Mouse (Mus musculus) embryonic facial prominence, embryonic 11.5 days (tissue): Measurements from ENCODE around the gene 4930516K23Rik. TPM values are rescaled to one million over a fixed set of nuclear protein-coding genes. Genes with fewer than 3 reads are reported as not detected.

ENCODE experiments used
- ATAC-seq: fragments of 200-750 bp; cut with Nextera tagmentation; replicated peaks from 2 replicates; pipeline ENCODE4 v1.8.0; 2017; ENCODE audit warnings: low read depth; ENCODE audit not compliant: insufficient number of reproducible peaks, low FRiP score, low TSS enrichment
- DNase-seq: peaks from one replicate; pipeline ENCODE4 v3.0.0-alpha.2; 2015; ENCODE audit warnings: low spot score
- H3K27ac ChIP-seq: fragments of 300-500 bp; sonication (generic); replicated peaks from 2 replicates; pipeline ENCODE4 v1.5.1; 2014; ENCODE audit warnings: mild to moderate bottlenecking, low read depth, low read length, control low read depth
- H3K27me3 ChIP-seq: fragments of 300-500 bp; sonication (generic); 2 replicates; pipeline ENCODE4 v1.6.1; 2014; ENCODE audit warnings: mild to moderate bottlenecking, low read length, moderate library complexity, mixed read lengths; ENCODE audit not compliant: control insufficient read depth, insufficient read depth
- H3K36me3 ChIP-seq: fragments of 300-500 bp; sonication (generic); replicated peaks from 2 replicates; pipeline ENCODE4 v1.6.1; 2014; ENCODE audit warnings: low read depth, mild to moderate bottlenecking, low read length, moderate library complexity, mixed read lengths; ENCODE audit not compliant: control insufficient read depth, insufficient read depth
- H3K4me1 ChIP-seq: fragments of 300-500 bp; sonication (generic); 2 replicates; pipeline ENCODE4 v1.6.1; 2014; ENCODE audit warnings: low read length, mixed read lengths; ENCODE audit not compliant: control insufficient read depth, insufficient read depth
- H3K4me2 ChIP-seq: fragments of 300-500 bp; sonication (generic); 2 replicates; pipeline ENCODE4 v1.6.1; 2014; ENCODE audit warnings: low read depth, mild to moderate bottlenecking, control low read depth, low read length, moderate library complexity
- H3K4me3 ChIP-seq: fragments of 300-500 bp; sonication (generic); 2 replicates; pipeline ENCODE4 v1.5.1; 2014; ENCODE audit warnings: low read depth, low read length, control low read depth
- H3K9ac ChIP-seq: fragments of 300-500 bp; sonication (generic); replicated peaks from 2 replicates; pipeline ENCODE4 v1.6.1; 2014; ENCODE audit warnings: mild to moderate bottlenecking, control low read depth, low read length
- H3K9me3 ChIP-seq: fragments of 300-500 bp; sonication (generic); replicated peaks from 2 replicates; pipeline ENCODE4 v1.6.1; 2016; ENCODE audit warnings: mild to moderate bottlenecking, low read length, inconsistent platforms, mixed read lengths; ENCODE audit not compliant: control insufficient read depth
- WGBS: fragments of 180-500 bp; shearing (Covaris S2); extraction: QIAGEN DNeasy Blood & Tissue Kit; methylation state at CpG from one replicate; pipeline ENCODE4 v1.1.7; 2014; 5-methylcytosine and 5-hydroxymethylcytosine counted together
- polyA plus RNA-seq: library from polyadenylated mRNA; unstranded; fragments of >200 nt; fragmentation: Nextera tagmentation; extraction: Ambion mirVana; gene quantifications from 2 replicates; pipeline ENCODE4 v1.2.1, GENCODE M21; 2014

The 4930516K23Rik gene
- polyA plus RNA-seq, 1 experiment from 2014 or later = not detected

DNA sequence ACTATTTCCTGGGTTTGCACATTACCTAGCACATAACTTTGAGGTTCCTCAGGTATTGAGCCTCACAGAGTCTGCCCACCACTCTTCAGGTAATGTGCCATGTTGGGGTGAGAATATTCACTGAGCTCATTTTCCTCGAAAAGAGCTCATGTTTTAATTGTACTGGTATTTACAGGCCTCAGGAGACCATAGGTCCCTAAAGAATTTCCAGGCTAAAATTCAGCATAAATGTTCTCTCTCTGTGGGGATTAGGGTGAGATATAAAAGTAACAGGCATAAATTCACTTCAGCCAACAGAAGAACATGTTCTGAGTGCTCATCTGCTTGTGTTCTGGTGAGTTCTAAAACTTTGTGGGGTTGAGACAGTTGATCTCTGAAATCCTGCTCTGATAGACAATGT is 26.1 kb downstream of the 4930516K23Rik start, which contains the start of gene Olfr641:
Gene Olfr641, plus strand, starts transcription at position 301 of the 400 bp plus-strand sequence.
- ATAC-seq = no peak
- H3K9me3 ChIP-seq = no peaks in the 10 kb centered on the region
- DNase-seq = no peak
- H3K4me1 ChIP-seq = no peaks in the 10 kb centered on the region
- H3K4me2 ChIP-seq = no peak within 1 kb of the TSS
- H3K27ac ChIP-seq = no peak within 1 kb of the TSS
- H3K36me3 ChIP-seq = no peaks in the 10 kb centered on the region
- no peak within 1 kb of the TSS for H3K4me3 ChIP-seq
- H3K27me3 ChIP-seq = no peaks in the 10 kb centered on the region
- H3K9ac ChIP-seq = no peak within 1 kb of the TSS
- 73% methylated on average over 1 of the region's 1 CpGs for whole genome bisulfite sequencing

DNA sequence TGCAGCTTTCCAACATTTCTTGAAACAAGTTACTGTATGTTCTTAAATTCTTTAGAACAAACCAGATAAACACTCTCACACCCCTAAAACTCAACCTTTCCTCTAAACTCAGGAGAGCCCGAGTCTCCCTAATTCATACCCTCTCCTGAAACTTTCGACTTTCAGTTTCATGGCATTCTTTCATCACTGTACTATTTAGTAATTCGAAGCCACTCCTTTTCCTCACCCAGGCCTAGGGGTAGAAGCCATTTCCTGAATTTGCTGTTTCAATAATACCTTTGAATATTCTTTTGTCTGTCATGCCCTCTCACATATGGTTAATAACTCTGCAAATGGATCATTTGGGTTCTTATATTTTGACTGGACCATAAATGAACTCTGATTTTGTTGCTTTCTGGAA is 34.3 kb downstream of the 4930516K23Rik start:
- 69% methylated on average over 3 of the region's 3 CpGs for WGBS
- Histone ChIP-seq H3K27me3 (no peaks in the 10 kb centered on the region), H3K4me1 (no peaks in the 10 kb centered on the region), H3K9ac (no peak overlapping the region), H3K4me3 (no peak overlapping the region), H3K27ac (no peak overlapping the region), H3K36me3 (no peaks in the 10 kb centered on the region), H3K9me3 (no peaks in the 10 kb centered on the region), H3K4me2 (no peak overlapping the region)
- ATAC-seq (no peak), DNase-seq (no peak)

GRCm38 (mm10) chr7:104025473-104025872 is 35.8 kb downstream of the 4930516K23Rik start, which contains the start of gene Olfr640:
Gene Olfr640 (minus strand): TSS chr7:104025573.
- Histone ChIP-seq H3K4me2 (no peak within 1 kb of the TSS), H3K27ac (no peak within 1 kb of the TSS), H3K4me3 (no peak within 1 kb of the TSS), H3K9ac (no peak within 1 kb of the TSS), H3K9me3 (no peaks in the 10 kb centered on the region), H3K4me1 (no peaks in the 10 kb centered on the region), H3K36me3 (no peaks in the 10 kb centered on the region), H3K27me3 (no peaks in the 10 kb centered on the region)
- WGBS = 71% methylated on average over 6 of the region's 6 CpGs
- ATAC-seq (no peak), DNase-seq (no peak)

- Histone ChIP-seq H3K4me3 (no peak overlapping the region), H3K36me3 (no peaks in the 10 kb centered on the region), H3K27me3 (no peaks in the 10 kb centered on the region), H3K27ac (no peak overlapping the region), H3K9me3 (no peaks in the 10 kb centered on the region), H3K4me2 (no peak overlapping the region), H3K9ac (no peak overlapping the region), H3K4me1 (no peaks in the 10 kb centered on the region)
- 93% methylated on average over 6 of the region's 6 CpGs for WGBS
- no peak for ATAC-seq
- no peak for DNase-seq
Measured at GRCm38 (mm10) chr7:104021651-104022050, 39.6 kb downstream of the 4930516K23Rik start.

DNA sequence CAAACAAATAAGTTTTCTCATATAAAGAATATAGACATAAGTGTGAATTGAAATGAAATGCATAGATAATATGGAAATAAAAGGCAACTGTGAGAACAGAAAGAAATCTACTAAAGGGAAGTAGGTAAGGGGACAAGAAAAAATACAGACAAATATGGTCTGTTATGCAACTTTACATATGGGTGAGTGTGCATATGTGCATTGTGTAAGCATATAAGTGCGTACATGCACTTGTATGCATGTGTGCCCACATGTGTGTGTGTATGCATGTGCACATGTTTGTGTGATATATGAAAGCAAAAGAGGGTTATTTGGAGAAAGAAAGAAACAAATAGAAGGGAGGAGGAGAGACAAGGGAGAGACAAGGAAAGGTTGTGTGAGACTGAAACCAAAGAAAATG is 42.3 kb downstream of the 4930516K23Rik start:
- H3K36me3 ChIP-seq = no peaks in the 10 kb centered on the region
- no peaks in the 10 kb centered on the region for H3K27me3 ChIP-seq
- no peaks in the 10 kb centered on the region for H3K4me1 ChIP-seq
- H3K4me3 ChIP-seq = no peak overlapping the region
- 87% methylated on average over 1 of the region's 1 CpGs for WGBS
- H3K27ac ChIP-seq = no peak overlapping the region
- no peaks in the 10 kb centered on the region for H3K9me3 ChIP-seq
- ATAC-seq (no peak), DNase-seq (no peak)
- H3K4me2 ChIP-seq = no peak overlapping the region
- no peak overlapping the region for H3K9ac ChIP-seq

GRCm38 (mm10) chr7:104017203-104017602 is 44.0 kb downstream of the 4930516K23Rik start, which contains the start of gene Olfr639:
Gene Olfr639 (minus strand): TSS chr7:104017303.
- no peak for DNase-seq
- no peak within 1 kb of the TSS for H3K4me2 ChIP-seq
- no peaks in the 10 kb centered on the region for H3K36me3 ChIP-seq
- H3K4me1 ChIP-seq = no peaks in the 10 kb centered on the region
- no peak for ATAC-seq
- H3K9ac ChIP-seq = no peak within 1 kb of the TSS
- H3K9me3 ChIP-seq = no peaks in the 10 kb centered on the region
- H3K27ac ChIP-seq = no peak within 1 kb of the TSS
- H3K27me3 ChIP-seq = no peaks in the 10 kb centered on the region
- H3K4me3 ChIP-seq = no peak within 1 kb of the TSS

Other genes starting within 250 kb of the 4930516K23Rik start
- 629 and 683 TPM in 2 replicates for gene Hbb-bt, start 247.4 kb downstream of the 4930516K23Rik start, polyA plus RNA-seq
- gene Hbb-bs, start 233.3 kb downstream of the 4930516K23Rik start, polyA plus RNA-seq = 224 and 252 TPM in 2 replicates
- not detected in 2 replicates for gene Hbb-bh2, start 220.9 kb downstream of the 4930516K23Rik start, polyA plus RNA-seq
- 2,335 TPM in 2 replicates for gene Hbb-bh1, start 218.3 kb downstream of the 4930516K23Rik start, polyA plus RNA-seq
- gene Hbb-y, start 208.2 kb downstream of the 4930516K23Rik start, polyA plus RNA-seq = 9,508 and 10,275 TPM in 2 replicates
- not detected in 2 replicates for gene Olfr66, start 175.2 kb downstream of the 4930516K23Rik start, polyA plus RNA-seq
- gene Olfr64, start 167.0 kb downstream of the 4930516K23Rik start, polyA plus RNA-seq = not detected in 2 replicates
- gene Olfr65, start 158.0 kb downstream of the 4930516K23Rik start, polyA plus RNA-seq = not detected in 2 replicates
- gene Olfr631, start 132.6 kb downstream of the 4930516K23Rik start, polyA plus RNA-seq = not detected in 2 replicates
- gene Olfr632, start 127.1 kb downstream of the 4930516K23Rik start, polyA plus RNA-seq = not detected in 2 replicates
- not detected in 2 replicates for gene Olfr633, start 117.0 kb downstream of the 4930516K23Rik start, polyA plus RNA-seq
- not detected in 2 replicates for gene Olfr635, start 90.3 kb downstream of the 4930516K23Rik start, polyA plus RNA-seq
- gene Olfr638, start 62.7 kb downstream of the 4930516K23Rik start, polyA plus RNA-seq = not detected in 2 replicates
- gene Olfr639, start 44.1 kb downstream of the 4930516K23Rik start, polyA plus RNA-seq = not detected in 2 replicates
- not detected in 2 replicates for gene Olfr640, start 35.9 kb downstream of the 4930516K23Rik start, polyA plus RNA-seq
- not detected in 2 replicates for gene Olfr641, start 26.0 kb downstream of the 4930516K23Rik start, polyA plus RNA-seq
- gene Olfr642, start 8.8 kb downstream of the 4930516K23Rik start, polyA plus RNA-seq = not detected in 2 replicates
- gene Olfr644, start 10.4 kb upstream of the 4930516K23Rik start, polyA plus RNA-seq = not detected in 2 replicates
- not detected in 2 replicates for gene Olfr645, start 24.0 kb upstream of the 4930516K23Rik start, polyA plus RNA-seq
- gene Olfr646, start 43.4 kb upstream of the 4930516K23Rik start, polyA plus RNA-seq = not detected in 2 replicates
- gene Ubqln5, start 68.4 kb upstream of the 4930516K23Rik start, polyA plus RNA-seq = not detected in 2 replicates
- not detected in 2 replicates for gene Olfr643, start 76.0 kb upstream of the 4930516K23Rik start, polyA plus RNA-seq
- not detected in 2 replicates for gene Ubqln3, start 81.8 kb upstream of the 4930516K23Rik start, polyA plus RNA-seq
- not detected in 2 replicates for gene Ubqlnl, start 89.1 kb upstream of the 4930516K23Rik start, polyA plus RNA-seq
- gene Olfm5, start 103.4 kb upstream of the 4930516K23Rik start, polyA plus RNA-seq = not detected in 2 replicates
- 0.15 and 0.27 TPM in 2 replicates for gene Olfr648, start 121.9 kb upstream of the 4930516K23Rik start, polyA plus RNA-seq
- gene Olfr649, start 134.5 kb upstream of the 4930516K23Rik start, polyA plus RNA-seq = not detected in 2 replicates
- gene Trim6, start 157.3 kb upstream of the 4930516K23Rik start, polyA plus RNA-seq = 2.9 and 3.5 TPM in 2 replicates
- 0.83 and 0.98 TPM in 2 replicates for gene Trim34a, start 183.0 kb upstream of the 4930516K23Rik start, polyA plus RNA-seq
- gene Trim5, start 226.6 kb upstream of the 4930516K23Rik start, polyA plus RNA-seq = 0.11 TPM in 1 of 2 replicates, not detected in the other